Mouse (Mus musculus) spleen, adult 2 months (tissue): Measurements from ENCODE around the gene Smg6. TPM values are rescaled to one million over a fixed set of nuclear protein-coding genes. Genes with fewer than 3 reads are reported as not detected.

Experiments used
- DNase-seq, 2 experiments: peaks; one replicate each; pipeline versions ENCODE4 v3.0.0 to v3.0.0-alpha.2; 2012 to 2021; ENCODE audit warnings: low spot score in 2 of 2, low read depth in 1 of 2
- H3K27ac ChIP-seq: fragments of 200-500 bp; 2 replicates; pipeline ENCODE4 v1.5.1; 2012; ENCODE audit warnings: low read length, inconsistent platforms; ENCODE audit not compliant: insufficient read depth
- H3K27me3 ChIP-seq: fragments of 200-500 bp; 2 replicates; pipeline ENCODE4 v1.6.1; 2012; ENCODE audit warnings: mild to moderate bottlenecking, moderate library complexity, low read length, inconsistent platforms; ENCODE audit not compliant: control insufficient read depth, insufficient read depth
- H3K36me3 ChIP-seq: fragments of 200-500 bp; 2 replicates; pipeline ENCODE4 v1.6.1; 2012; ENCODE audit warnings: mild to moderate bottlenecking, low read length, inconsistent platforms; ENCODE audit not compliant: control insufficient read depth, insufficient read depth
- H3K4me1 ChIP-seq: fragments of 200-500 bp; 2 replicates; pipeline ENCODE4 v1.6.1; 2011; ENCODE audit warnings: inconsistent platforms; ENCODE audit not compliant: control insufficient read depth, insufficient read depth, insufficient read length
- H3K4me3 ChIP-seq: fragments of 200-500 bp; 2 replicates; pipeline ENCODE4 v1.5.1; 2011; ENCODE audit warnings: mild to moderate bottlenecking, inconsistent platforms; ENCODE audit not compliant: insufficient read depth, insufficient read length; ENCODE audit errors: extremely low read depth
- CTCF ChIP-seq: fragments of 200-500 bp; IDR thresholded peaks from 2 replicates; pipeline ENCODE4 v1.5.1; 2011; ENCODE audit warnings: mild to moderate bottlenecking, inconsistent platforms; ENCODE audit not compliant: insufficient read depth, insufficient read length, insufficient replicate concordance; ENCODE audit errors: extremely low read depth
- POLR2A ChIP-seq: fragments of 200-500 bp; IDR thresholded peaks from 2 replicates; pipeline ENCODE4 v1.6.1; 2011; ENCODE audit warnings: low read depth, low read length, inconsistent platforms
- WGBS: fragments of 180-500 bp; shearing (Covaris S2); methylation state at CpG from one replicate; pipeline ENCODE4 v1.1.7; 2018; 5-methylcytosine and 5-hydroxymethylcytosine counted together
- polyA plus RNA-seq: library from polyadenylated mRNA; depleted of rRNA; stranded (reverse); fragments of >200 nt; gene quantifications from 2 replicates; pipeline ENCODE4 v1.2.3, GENCODE M21; 2012

Gene Smg6
- polyA plus RNA-seq, 1 experiment = 28.6 TPM

DNA sequence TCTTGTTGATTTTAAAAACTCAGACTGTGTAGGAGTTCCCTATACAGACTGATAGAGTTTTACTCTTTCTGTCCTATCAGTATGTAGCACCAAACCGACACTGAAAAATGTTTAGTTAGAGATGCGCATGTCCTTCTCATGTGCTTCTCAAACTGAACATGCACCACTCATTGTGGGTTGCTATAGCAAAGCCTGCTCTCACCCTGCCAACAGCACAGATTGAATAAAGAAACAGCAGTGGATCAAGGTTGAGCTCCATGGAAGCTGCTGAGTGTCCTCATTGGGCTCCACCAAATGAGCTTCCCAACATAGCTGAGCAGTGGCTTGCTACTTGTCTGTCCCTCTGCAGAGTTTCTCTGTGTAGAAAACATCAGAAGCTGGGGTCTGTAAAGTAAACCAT lies 192.5 kb downstream of the Smg6 start:
- H3K27me3 ChIP-seq = no peaks in the 10 kb centered on the region
- H3K4me3 ChIP-seq = no peak overlapping the region
- no peak overlapping the region for H3K27ac ChIP-seq
- TF ChIP-seq CTCF (no peak), POLR2A (no peak)
- 93% methylated on average over 2 of the region's 2 CpGs for WGBS
- no peak for DNase-seq
- no peaks in the 10 kb centered on the region for H3K4me1 ChIP-seq
- peaks cover 1% of the 10 kb centered on the region; the same call in 1 of the 2 replicates for H3K36me3 ChIP-seq

DNA sequence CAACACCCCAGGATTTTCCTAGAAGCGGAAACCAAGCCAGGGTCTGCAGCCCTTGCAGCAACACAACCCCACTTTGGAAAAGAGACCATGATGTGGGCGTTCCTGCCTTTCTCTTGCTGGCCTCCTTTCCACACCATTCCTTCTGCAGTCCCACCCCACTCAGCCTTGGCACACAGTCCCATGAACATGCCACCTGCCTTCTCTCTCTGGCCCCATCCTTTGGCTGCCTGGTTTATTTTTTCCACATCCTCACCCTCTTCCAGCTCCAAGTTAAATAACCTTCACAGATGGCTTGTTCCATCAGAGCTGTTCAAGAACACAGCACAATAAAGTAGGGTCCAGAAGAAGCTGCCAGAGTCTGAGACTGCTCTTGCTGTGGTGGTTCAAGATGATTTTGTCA lies 193.7 kb downstream of the Smg6 start:
- H3K4me3 ChIP-seq = no peak overlapping the region
- H3K4me1 ChIP-seq = no peaks in the 10 kb centered on the region
- H3K27me3 ChIP-seq = no peaks in the 10 kb centered on the region
- no peak for DNase-seq
- TF ChIP-seq CTCF (no peak), POLR2A (no peak)
- H3K27ac ChIP-seq = no peak overlapping the region
- peaks cover 1% of the 10 kb centered on the region; the same call in 1 of the 2 replicates for H3K36me3 ChIP-seq
- WGBS = 100% methylated on average over 2 of the region's 2 CpGs

DNA sequence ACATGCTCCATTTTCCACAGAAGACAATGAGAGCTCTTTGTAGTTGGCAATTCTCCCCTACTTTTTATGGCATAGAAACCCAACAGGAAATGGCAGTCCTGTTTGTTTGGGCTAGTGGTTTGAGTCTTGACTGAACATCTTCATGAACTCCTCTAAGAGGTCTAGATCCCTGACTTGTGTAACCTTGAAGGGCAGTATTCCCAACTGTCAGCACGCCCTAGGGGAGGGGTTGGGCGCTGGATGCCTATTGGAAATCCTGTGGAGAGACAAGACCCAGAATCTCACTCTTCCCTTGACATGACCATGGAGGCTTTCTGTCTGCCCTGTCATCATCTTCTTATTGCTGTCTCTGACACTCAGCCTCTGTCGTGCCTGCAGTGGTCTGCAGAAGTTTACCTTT lies 194.2 kb downstream of the Smg6 start:
- H3K4me3 ChIP-seq = no peak overlapping the region
- DNase-seq = no peak
- H3K27ac ChIP-seq = no peak overlapping the region
- WGBS = 93% methylated on average over 3 of the region's 3 CpGs
- H3K27me3 ChIP-seq = no peaks in the 10 kb centered on the region
- no peaks in the 10 kb centered on the region; the same call in 1 of the 2 replicates for H3K36me3 ChIP-seq
- no peaks in the 10 kb centered on the region for H3K4me1 ChIP-seq
- TF ChIP-seq CTCF (no peak), POLR2A (no peak)

DNA sequence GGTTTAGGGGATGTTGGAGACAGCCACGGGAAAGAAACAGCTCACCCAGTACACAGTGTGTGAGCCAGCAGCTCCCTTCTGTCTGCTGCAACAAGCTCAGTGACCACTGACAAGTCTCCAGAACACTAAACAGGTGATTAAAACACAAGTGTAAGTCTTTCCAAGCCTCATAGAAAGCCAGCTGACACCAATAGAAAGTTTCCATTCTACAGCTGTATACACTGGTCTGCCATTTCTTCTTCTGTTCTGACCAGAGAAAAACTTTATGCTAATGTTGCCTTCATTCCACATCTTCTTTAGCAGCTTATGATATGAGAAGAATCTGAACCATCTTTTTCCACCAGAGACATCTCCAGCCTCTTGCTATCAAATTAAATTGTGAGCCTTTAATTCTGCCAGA lies 195.7 kb downstream of the Smg6 start:
- 61% methylated on average over 1 of the region's 1 CpGs for WGBS

DNA sequence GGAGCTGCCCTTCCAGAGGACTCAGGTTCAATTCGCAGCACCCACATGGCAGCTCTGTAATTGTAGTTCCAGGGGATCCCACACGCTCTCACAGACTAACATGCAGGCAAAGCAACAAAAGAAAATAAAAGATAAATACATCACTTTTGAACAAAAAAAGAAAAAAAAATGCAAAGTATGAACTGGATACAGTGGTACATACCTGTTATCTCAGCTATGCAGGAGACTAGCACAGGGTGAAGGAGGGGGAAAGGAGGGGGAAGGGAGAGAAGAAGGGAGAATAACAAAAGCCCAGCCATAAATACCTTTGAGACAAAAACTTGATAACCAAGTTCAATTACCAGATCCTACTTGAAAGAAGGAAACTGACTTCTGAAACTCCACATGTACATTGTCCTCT lies 198.8 kb downstream of the Smg6 start:
- WGBS = 92% methylated on average over 2 of the region's 2 CpGs
- Histone ChIP-seq H3K4me3 (no peak overlapping the region), H3K36me3 (peaks cover 2% of the 10 kb centered on the region), H3K4me1 (no peaks in the 10 kb centered on the region), H3K27ac (no peak overlapping the region), H3K27me3 (no peaks in the 10 kb centered on the region)
- TF ChIP-seq CTCF (no peak), POLR2A (no peak)
- no peak for DNase-seq

More for the DNA sequence above, 195.7 kb downstream of the Smg6 start:
- Histone ChIP-seq H3K4me1 (no peaks in the 10 kb centered on the region), H3K27ac (no peak overlapping the region), H3K27me3 (no peaks in the 10 kb centered on the region), H3K36me3 (no peaks in the 10 kb centered on the region; the same call in 1 of the 2 replicates), H3K4me3 (no peak overlapping the region)
- TF ChIP-seq CTCF = no peak
- TF ChIP-seq POLR2A = no peak
- DNase-seq = no peak

DNA sequence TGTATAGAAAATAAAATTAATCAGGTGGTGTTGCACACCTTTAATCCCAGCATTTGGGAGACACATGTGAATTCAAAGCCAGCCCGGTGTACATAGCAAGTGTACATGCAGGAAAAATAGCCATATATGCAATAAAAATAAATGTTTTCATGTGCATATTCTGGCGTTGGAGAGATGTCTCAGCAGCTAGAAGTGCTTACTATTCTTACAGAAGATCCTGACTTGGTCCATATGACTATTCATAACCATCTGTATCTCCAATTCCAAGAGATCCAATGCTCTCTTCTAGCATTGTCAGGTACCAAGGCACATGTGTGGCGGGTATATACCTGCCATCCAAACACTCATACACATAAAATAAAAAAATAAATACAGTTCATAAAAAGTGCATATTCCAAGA lies 200.8 kb downstream of the Smg6 start:
- H3K36me3 ChIP-seq = peaks cover 2% of the 10 kb centered on the region
- H3K4me1 ChIP-seq = no peaks in the 10 kb centered on the region
- no peak overlapping the region for H3K27ac ChIP-seq
- no peak overlapping the region for H3K4me3 ChIP-seq
- no peak for DNase-seq
- 91% methylated on average over 3 of the region's 3 CpGs for WGBS
- no peaks in the 10 kb centered on the region for H3K27me3 ChIP-seq
- TF ChIP-seq CTCF (no peak), POLR2A (no peak)

DNA sequence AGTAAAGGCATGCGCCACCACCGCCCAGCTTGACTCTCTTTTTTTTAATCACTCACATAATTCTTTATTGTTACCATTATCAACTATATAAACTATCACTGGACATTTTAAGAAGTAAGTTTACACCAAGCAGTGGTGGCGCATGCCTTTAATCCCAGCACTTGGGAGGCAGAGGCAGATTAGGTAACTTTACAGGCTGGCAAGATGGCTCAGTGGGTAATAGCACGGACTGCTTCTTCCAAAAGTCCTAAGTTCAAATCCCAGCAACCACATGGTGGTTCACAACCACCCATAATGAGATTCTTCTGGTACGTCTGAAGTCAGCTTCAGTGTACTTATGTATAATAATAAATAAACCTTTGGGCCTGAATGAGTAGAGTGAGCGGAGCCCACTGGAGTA lies 203.9 kb downstream of the Smg6 start:
- 96% methylated on average over 6 of the region's 6 CpGs for WGBS
- no peaks in the 10 kb centered on the region for H3K4me1 ChIP-seq
- no peaks in the 10 kb centered on the region for H3K27me3 ChIP-seq
- no peak for DNase-seq
- H3K27ac ChIP-seq = no peak overlapping the region
- H3K36me3 ChIP-seq = peaks cover 2% of the 10 kb centered on the region
- no peak overlapping the region for H3K4me3 ChIP-seq
- TF ChIP-seq CTCF (no peak), POLR2A (no peak)
